Mouse (Mus musculus): ENCODE measurements at regions not wholly inside any gene's neighbourhood (a gene's known extent, or its start where the extent isn't known, plus 50 kb on each side); places are given as distances from the start of the nearest gene placed in this dataset.

DNA sequence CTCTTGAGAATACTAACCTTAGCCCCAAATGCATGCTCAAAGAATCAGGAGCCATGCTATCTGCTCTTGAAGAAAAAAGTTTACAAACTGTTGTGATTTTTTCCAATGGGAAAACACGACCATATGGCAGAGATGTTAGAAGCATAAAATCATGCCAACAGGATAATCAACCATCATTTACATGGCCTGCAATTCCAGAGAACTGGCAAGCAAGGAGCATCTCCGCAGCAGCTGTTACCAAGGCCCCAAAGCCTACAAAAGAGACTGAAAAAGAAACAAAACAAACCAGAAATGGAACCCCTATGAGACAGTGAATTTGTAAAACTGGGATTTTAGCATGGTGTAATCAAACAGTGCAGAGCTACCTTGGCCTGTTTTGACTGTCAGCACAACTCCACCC, 1164.2 kb upstream of the Gm10800 start:
- peak; percentile 90 for ATAC-seq (ENCODE audit: low TSS enrichment)

DNA sequence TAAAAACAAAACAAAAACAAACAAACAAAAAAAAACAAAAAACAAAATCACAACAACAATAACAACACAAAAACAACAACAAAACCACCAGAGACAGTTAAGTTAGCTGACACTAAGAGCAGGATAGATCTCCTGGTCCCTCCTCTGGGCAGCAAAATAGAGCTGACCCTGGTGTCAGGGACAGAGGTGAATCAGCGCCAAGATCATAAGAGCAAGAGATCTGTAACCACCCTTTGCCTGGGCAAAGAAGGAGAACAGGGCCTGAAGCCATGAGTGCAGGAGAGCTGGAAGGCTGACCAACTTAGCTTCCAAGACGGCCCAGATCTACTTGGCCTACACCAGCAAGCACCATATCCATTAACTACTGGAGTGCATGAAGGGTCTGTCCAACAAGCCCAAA, 1154.6 kb upstream of the Gm10800 start:
- ATAC-seq (ENCODE audit: low TSS enrichment): no peak

Measured in frontal cortex, adult (tissue).